Mouse (Mus musculus) 416B (cell line): ENCODE measurements around the gene Olfr922.

Experiments
- DNase-seq: peaks from one replicate; pipeline ENCODE4 v3.0.0; 2011; ENCODE audit warnings: low read depth

The Olfr922 gene

GRCm38 (mm10) chr9:38814314-38814713 is at the start of gene Olfr922:
Gene Olfr922, plus strand, starts transcription at chr9:38814614.
- DNase-seq, result no peak

- no peak for DNase-seq
Measured at GRCm38 (mm10) chr9:38772768-38773167, 41.6 kb upstream of the Olfr922 start, which contains the start of gene Olfr921. Gene Olfr921, plus strand, starts transcription at chr9:38773068.

- DNase-seq, result peak; percentile 20
Measured at GRCm38 (mm10) chr9:38792689-38793088, 21.7 kb upstream of the Olfr922 start.

- DNase-seq, result peak; percentile 55
Measured at GRCm38 (mm10) chr9:38805696-38806095, 8.7 kb upstream of the Olfr922 start.

- DNase-seq, result no peak
Measured at GRCm38 (mm10) chr9:38815458-38815986, 1.1 kb downstream of the Olfr922 start.

- DNase-seq, result no peak
Measured at GRCm38 (mm10) chr9:38826245-38826644, 11.8 kb downstream of the Olfr922 start, which contains the start of gene Olfr923. Gene Olfr923, plus strand, starts transcription at chr9:38826545.

- DNase-seq, result no peak
Measured at GRCm38 (mm10) chr9:38833027-38833426, 18.6 kb downstream of the Olfr922 start.

- DNase-seq, result no peak
Measured at GRCm38 (mm10) chr9:38844149-38844548, 29.7 kb downstream of the Olfr922 start, which contains the start of gene Olfr924. Gene Olfr924, plus strand, starts transcription at chr9:38844449.

- DNase-seq, result no peak
Measured at GRCm38 (mm10) chr9:38854760-38855159, 40.3 kb downstream of the Olfr922 start, which contains the start of gene Olfr26. Gene Olfr26, plus strand, starts transcription at chr9:38855060.
